Mouse (Mus musculus): ENCODE measurements at regions not wholly inside any gene's neighbourhood (a gene's known extent, or its start where the extent isn't known, plus 50 kb on each side); places are given as distances from the start of the nearest gene placed in this dataset.
A peak's percentile ranks its signal among the peaks of the same experiment; 100 is the strongest.

GRCm38 (mm10) chr3:102574320-102574719 is 104.6 kb downstream of the Ngf start:
- no peak for DNase-seq (ENCODE audit: low spot score)

GRCm38 (mm10) chr3:102576896-102577295 is 107.2 kb downstream of the Ngf start:
- no peak for DNase-seq (ENCODE audit: low spot score)

GRCm38 (mm10) chr3:102581830-102582229 is 112.1 kb downstream of the Ngf start:
- no peak for DNase-seq (ENCODE audit: low spot score)

GRCm38 (mm10) chr3:102585136-102585535 is 115.4 kb downstream of the Ngf start:
- DNase-seq (ENCODE audit: low spot score) = no peak

GRCm38 (mm10) chr3:102586221-102586620 is 116.5 kb downstream of the Ngf start:
- DNase-seq (ENCODE audit: low spot score) = no peak

- DNase-seq (ENCODE audit: low spot score) = no peak
Observed at GRCm38 (mm10) chr3:102592041-102592440, 122.3 kb downstream of the Ngf start.

GRCm38 (mm10) chr3:102596944-102597551 is 127.3 kb downstream of the Ngf start:
- DNase-seq (ENCODE audit: low spot score) = no peak

- DNase-seq (ENCODE audit: low spot score) = no peak
Observed at GRCm38 (mm10) chr3:102599061-102599460, 129.3 kb downstream of the Ngf start.

GRCm38 (mm10) chr3:102602766-102603165 is 131.6 kb upstream of the Tspan2 start:
- no peak for DNase-seq (ENCODE audit: low spot score)

- DNase-seq (ENCODE audit: low spot score) = no peak
Observed at GRCm38 (mm10) chr3:102605284-102605683, 129.0 kb upstream of the Tspan2 start.

GRCm38 (mm10) chr3:102610970-102611369 is 123.4 kb upstream of the Tspan2 start:
- DNase-seq (ENCODE audit: low spot score) = no peak

- no peak for DNase-seq (ENCODE audit: low spot score)
Observed at GRCm38 (mm10) chr3:102611398-102612366, 122.6 kb upstream of the Tspan2 start.

GRCm38 (mm10) chr3:102619666-102620377 is 114.5 kb upstream of the Tspan2 start:
- no peak for DNase-seq (ENCODE audit: low spot score)

GRCm38 (mm10) chr3:102636076-102636475 is 98.3 kb upstream of the Tspan2 start:
- no peak for DNase-seq (ENCODE audit: low spot score)

GRCm38 (mm10) chr3:102636674-102637073 is 97.7 kb upstream of the Tspan2 start:
- DNase-seq (ENCODE audit: low spot score) = peak; percentile 8

GRCm38 (mm10) chr3:102644276-102644940 is 89.9 kb upstream of the Tspan2 start:
- DNase-seq (ENCODE audit: low spot score) = no peak

GRCm38 (mm10) chr3:102648450-102648849 is 85.9 kb upstream of the Tspan2 start:
- DNase-seq (ENCODE audit: low spot score) = no peak

GRCm38 (mm10) chr3:102654962-102655361 is 79.4 kb upstream of the Tspan2 start:
- DNase-seq (ENCODE audit: low spot score) = no peak

- DNase-seq (ENCODE audit: low spot score) = no peak
Observed at GRCm38 (mm10) chr3:102657116-102657515, 77.2 kb upstream of the Tspan2 start.

- no peak for DNase-seq (ENCODE audit: low spot score)
Observed at GRCm38 (mm10) chr3:102657531-102658060, 76.7 kb upstream of the Tspan2 start.

- no peak for DNase-seq (ENCODE audit: low spot score)
Observed at GRCm38 (mm10) chr3:102659352-102659751, 75.0 kb upstream of the Tspan2 start.

All from gastrocnemius, adult 18-20 months (tissue).